21 mouse cellular contexts compared by ENCODE assay signal in the genomic region with DNA sequence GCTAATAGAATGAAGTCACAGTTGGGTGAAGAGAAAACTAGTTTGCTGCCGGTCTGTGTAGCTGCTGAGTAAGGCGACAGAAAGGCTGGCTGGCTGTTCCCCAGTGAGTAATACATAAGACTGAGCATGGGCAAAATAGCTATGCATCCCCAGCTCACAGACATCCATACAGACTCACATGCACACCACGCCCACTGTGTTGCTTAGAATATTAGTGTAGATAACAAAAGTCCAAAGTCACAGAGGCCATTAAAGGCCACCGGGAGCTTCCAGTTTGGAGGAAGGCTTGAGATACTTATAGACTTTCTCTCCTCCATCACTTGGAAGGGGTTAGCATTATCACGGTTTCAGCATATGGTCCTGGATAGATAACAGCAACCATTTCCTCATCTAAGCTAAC.
DNase-seq lines count a peak whose midpoint lies in the region; ATAC-seq lines count a peak whose summit lies in the region.
"Had no signal": no experiment of that assay in that cellular context is flagged by ENCODE, and none has a peak within 500 bp of the region (broad histone marks: within the 10 kb centered on the region; RNA-seq: fewer than 3 reads in every experiment).

No protein-coding gene starts in this region.

- 67% methylated on average over 5 of the region's 5 CpGs for WGBS in neural tube, embryonic 13.5 days
- WGBS in neural tube, embryonic 15.5 days, result 70% methylated on average over 5 of the region's 5 CpGs
- WGBS in liver, embryonic 11.5 days, result 58% methylated on average over 5 of the region's 5 CpGs
- 25% methylated on average over 5 of the region's 5 CpGs for WGBS in liver, embryonic 15.5 days (ENCODE audit: insufficient replicate concordance)

- DNase-seq in liver, embryonic 11.5 days (ENCODE audit: low spot score), result no peak
- DNase-seq in cerebellum, adult 8-10 months, result no peak
- no peak for DNase-seq in heart, adult 18-20 months
- DNase-seq in urinary bladder, postnatal 10 days (ENCODE audit: low spot score), result no peak
- DNase-seq: adrenal gland, adult 8-10 months; adrenal gland, postnatal 36 days; cerebellum, adult 2 months; cerebellum, postnatal 25 days; forebrain, postnatal 0 days; gastrocnemius, postnatal 25 days; heart, postnatal 10 days; heart, postnatal 4 days had no signal

- H3K36me3 ChIP-seq in neural tube, embryonic 13.5 days, result no peaks in the 10 kb centered on the region
- H3K36me3 ChIP-seq in neural tube, embryonic 15.5 days, result no peaks in the 10 kb centered on the region
- H3K36me3 ChIP-seq in liver, embryonic 11.5 days (ENCODE audit: control insufficient read depth, insufficient read depth, low read length), result no peaks in the 10 kb centered on the region
- H3K36me3 ChIP-seq in liver, embryonic 15.5 days (replicated peaks), result no peaks in the 10 kb centered on the region
- H3K36me3 ChIP-seq: embryonic facial prominence, embryonic 13.5 days; hindbrain, embryonic 12.5 days had no signal

- H3K27me3 ChIP-seq in neural tube, embryonic 13.5 days, result no peaks in the 10 kb centered on the region
- no peaks in the 10 kb centered on the region for H3K27me3 ChIP-seq in neural tube, embryonic 15.5 days (replicated peaks)
- no peaks in the 10 kb centered on the region for H3K27me3 ChIP-seq in liver, embryonic 11.5 days (replicated peaks; ENCODE audit: control insufficient read depth, insufficient read depth, low read length)
- no peaks in the 10 kb centered on the region for H3K27me3 ChIP-seq in liver, embryonic 15.5 days
- H3K27me3 ChIP-seq: CH12.LX; hindbrain, embryonic 12.5 days had no signal

- no peak overlapping the region for H3K27ac ChIP-seq in neural tube, embryonic 13.5 days (replicated peaks)
- H3K27ac ChIP-seq in neural tube, embryonic 15.5 days (replicated peaks), result no peak overlapping the region
- no peak overlapping the region for H3K27ac ChIP-seq in liver, embryonic 11.5 days (ENCODE audit: low read depth, low read length)
- H3K27ac ChIP-seq in liver, embryonic 15.5 days (replicated peaks), result no peak overlapping the region
- H3K27ac ChIP-seq: embryonic facial prominence, embryonic 13.5 days; forebrain, embryonic 13.5 days; hindbrain, embryonic 12.5 days had no signal

- no peaks in the 10 kb centered on the region for H3K9me3 ChIP-seq in neural tube, embryonic 13.5 days
- no peaks in the 10 kb centered on the region for H3K9me3 ChIP-seq in neural tube, embryonic 15.5 days (replicated peaks)
- no peaks in the 10 kb centered on the region for H3K9me3 ChIP-seq in liver, embryonic 11.5 days (ENCODE audit: control insufficient read depth, low read length)
- no peaks in the 10 kb centered on the region for H3K9me3 ChIP-seq in liver, embryonic 15.5 days (replicated peaks)
- H3K9me3 ChIP-seq: embryonic facial prominence, embryonic 13.5 days; forebrain, embryonic 13.5 days; hindbrain, embryonic 12.5 days had no signal

- no peak overlapping the region for H3K4me3 ChIP-seq in neural tube, embryonic 13.5 days
- H3K4me3 ChIP-seq in neural tube, embryonic 15.5 days (replicated peaks), result no peak overlapping the region
- no peak overlapping the region for H3K4me3 ChIP-seq in liver, embryonic 11.5 days (ENCODE audit: low read depth, low read length)
- no peak overlapping the region for H3K4me3 ChIP-seq in liver, embryonic 15.5 days (replicated peaks)
- H3K4me3 ChIP-seq: embryonic facial prominence, embryonic 13.5 days; forebrain, embryonic 13.5 days; hindbrain, embryonic 12.5 days had no signal

- peak; percentile 40; the same call in 1 of the 2 replicates for ATAC-seq in neural tube, embryonic 13.5 days (ENCODE audit: low read depth)
- no peak for ATAC-seq in neural tube, embryonic 15.5 days (ENCODE audit: low FRiP score)
- ATAC-seq in liver, embryonic 11.5 days (replicated peaks; ENCODE audit: low FRiP score), result peak; percentile 77
- peak; percentile 37; the same call in 1 of the 2 replicates for ATAC-seq in liver, embryonic 15.5 days (ENCODE audit: insufficient read depth)
- no peak for ATAC-seq in CD4-positive, CD25-positive, alpha-beta regulatory T cell, adult 4 months
- ATAC-seq: forebrain, embryonic 13.5 days; forebrain, postnatal 0 days; hindbrain, embryonic 16.5 days had no signal

- peaks cover 27% of the 10 kb centered on the region for H3K4me1 ChIP-seq in neural tube, embryonic 13.5 days (replicated peaks)
- H3K4me1 ChIP-seq in neural tube, embryonic 15.5 days, result 0 out of 2 replicates have a peak, but pooled peaks cover 2% of the 10 kb centered on the region
- H3K4me1 ChIP-seq in liver, embryonic 11.5 days (replicated peaks; ENCODE audit: control insufficient read depth, insufficient read depth, low read length), result peaks cover 2% of the 10 kb centered on the region; the same call in 1 of the 2 replicates
- H3K4me1 ChIP-seq in liver, embryonic 15.5 days (replicated peaks), result peaks cover 13% of the 10 kb centered on the region
- H3K4me1 ChIP-seq: hindbrain, embryonic 12.5 days had no signal

- no peak overlapping the region for H3K4me2 ChIP-seq in neural tube, embryonic 13.5 days
- H3K4me2 ChIP-seq in neural tube, embryonic 15.5 days, result no peak overlapping the region
- no peak overlapping the region for H3K4me2 ChIP-seq in liver, embryonic 11.5 days
- no peak overlapping the region for H3K4me2 ChIP-seq in liver, embryonic 15.5 days
- H3K4me2 ChIP-seq: embryonic facial prominence, embryonic 13.5 days; forebrain, embryonic 13.5 days; hindbrain, embryonic 12.5 days had no signal

- no peak overlapping the region for H3K9ac ChIP-seq in neural tube, embryonic 13.5 days
- H3K9ac ChIP-seq in neural tube, embryonic 15.5 days (replicated peaks), result no peak overlapping the region
- no peak overlapping the region for H3K9ac ChIP-seq in liver, embryonic 11.5 days (ENCODE audit: low read depth, low read length)
- H3K9ac ChIP-seq in liver, embryonic 15.5 days, result no peak overlapping the region
- H3K9ac ChIP-seq: embryonic facial prominence, embryonic 13.5 days; forebrain, embryonic 13.5 days; forebrain, postnatal 0 days; hindbrain, embryonic 12.5 days had no signal

Comparison
In these comparisons a context has a peak if more than half of its experiments do, and no peak if none do; other contexts are left out.
1. ATAC-seq: peak in neural tube, embryonic 13.5 days (single experiment), liver, embryonic 11.5 days (single experiment) and liver, embryonic 15.5 days (single experiment); none in neural tube, embryonic 15.5 days (single experiment) and CD4-positive, CD25-positive, alpha-beta regulatory T cell, adult 4 months (single experiment).